Mouse (Mus musculus): ENCODE data around the gene Suclg2.

DNA sequence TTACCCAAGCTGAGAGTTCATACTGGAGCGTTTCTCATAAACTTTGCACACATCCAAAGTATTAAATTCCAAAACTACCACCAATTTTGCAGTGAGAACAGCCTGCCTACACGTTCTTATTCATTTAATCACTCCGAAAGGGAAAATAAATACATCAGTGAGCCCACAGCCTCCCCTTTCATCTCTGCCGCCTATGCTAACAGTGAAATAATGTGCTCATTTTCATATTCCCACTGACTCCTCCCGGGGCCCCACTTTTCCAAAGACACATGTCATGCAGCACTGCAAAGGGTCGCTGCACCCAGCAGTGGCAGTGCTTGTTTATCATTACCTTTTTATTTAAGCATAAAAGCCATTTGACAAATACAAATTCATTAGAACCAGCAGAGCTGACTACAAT, 6.7 kb upstream of the Suclg2 start:
- TF ChIP-seq CTCF (IDR thresholded peaks at IDR 0.05; ENCODE audit: low read depth, low read length) (no peak), EP300 (IDR thresholded peaks at IDR 0.05; ENCODE audit: insufficient read depth, low read depth, low read length) (no peak)

Measured in ES-Bruce4 (cell line).